Mouse (Mus musculus) liver, postnatal 0 days (tissue): ENCODE measurements around the gene Cbfb. TPM values are rescaled to one million over a fixed set of nuclear protein-coding genes. Genes with fewer than 3 reads are reported as not detected.
"Not testable (repeated sequence)": the region's sequence is repeated elsewhere in the genome, so short reads cannot be mapped to it uniquely, and the experiment has no call there.

ENCODE experiments used
- ATAC-seq: fragments of 200-750 bp; cut with Nextera tagmentation; 2 replicates; pipeline ENCODE4 v1.8.0; 2017; ENCODE audit warnings: mild to moderate bottlenecking, moderate library complexity
- DNase-seq: peaks from one replicate; pipeline ENCODE4 v3.0.0-alpha.2; 2016
- H3K27ac ChIP-seq: fragments of 300-500 bp; sonication (generic); 2 replicates; pipeline ENCODE4 v1.5.1; 2014; ENCODE audit warnings: antibody characterized with exemption, moderate library complexity, mild to moderate bottlenecking, low read depth
- H3K27me3 ChIP-seq: fragments of 300-500 bp; sonication (generic); 2 replicates; pipeline ENCODE4 v1.6.1; 2014; ENCODE audit warnings: low read length, control low read depth, mixed read lengths; ENCODE audit not compliant: insufficient read depth
- H3K36me3 ChIP-seq: fragments of 300-500 bp; sonication (generic); replicated peaks from 2 replicates; pipeline ENCODE4 v1.6.1; 2014; ENCODE audit warnings: mild to moderate bottlenecking, control low read depth, low read length, moderate library complexity, mixed read lengths; ENCODE audit not compliant: insufficient read depth
- H3K4me1 ChIP-seq: fragments of 300-500 bp; sonication (generic); 2 replicates; pipeline ENCODE4 v1.6.1; 2014; ENCODE audit warnings: antibody characterized with exemption, mild to moderate bottlenecking, control low read depth; ENCODE audit not compliant: insufficient read depth
- H3K4me2 ChIP-seq: fragments of 300-500 bp; sonication (generic); 2 replicates; pipeline ENCODE4 v1.6.1; 2014; ENCODE audit warnings: low read depth, mild to moderate bottlenecking, low read length, moderate library complexity, mixed read lengths
- H3K4me3 ChIP-seq: fragments of 300-500 bp; sonication (generic); 2 replicates; pipeline ENCODE4 v1.5.1; 2014; ENCODE audit warnings: low read depth, low read length
- H3K9ac ChIP-seq: fragments of 300-500 bp; sonication (generic); replicated peaks from 2 replicates; pipeline ENCODE4 v1.6.1; 2014; ENCODE audit warnings: mild to moderate bottlenecking, moderate library complexity
- H3K9me3 ChIP-seq: fragments of 300-500 bp; sonication (generic); 2 replicates; pipeline ENCODE4 v1.6.1; 2016; ENCODE audit warnings: mild to moderate bottlenecking, control low read depth, low read length, mixed read lengths
- CTCF ChIP-seq: sonication (generic); IDR thresholded peaks from 2 replicates; pipeline ENCODE4 v1.5.1; 2016; ENCODE audit warnings: antibody characterized with exemption, low read depth
- EP300 ChIP-seq: IDR thresholded peaks from 2 replicates; pipeline ENCODE4 v1.6.1; 2016; ENCODE audit warnings: antibody characterized with exemption, low read depth, mild to moderate bottlenecking
- WGBS: fragments of 180-500 bp; shearing (Covaris S2); extraction: QIAGEN DNeasy Blood & Tissue Kit; methylation state at CpG from one replicate; pipeline ENCODE4 v1.1.7; 2014; ENCODE audit not compliant: insufficient replicate concordance; 5-methylcytosine and 5-hydroxymethylcytosine counted together
- polyA plus RNA-seq: library from polyadenylated mRNA; unstranded; fragments of >200 nt; fragmentation: Nextera tagmentation; extraction: Ambion mirVana; gene quantifications from 2 replicates; pipeline ENCODE4 v1.2.1, GENCODE M21; 2015

Cbfb gene
- polyA plus RNA-seq, 1 experiment from 2014 or later: 10.7 TPM

- no peak for TF ChIP-seq EP300
- no peak for TF ChIP-seq CTCF
- Histone ChIP-seq H3K9me3 (no peaks in the 10 kb centered on the region), H3K36me3 (0 out of 2 replicates have a peak, but pooled peaks cover 2% of the 10 kb centered on the region), H3K27me3 (no peaks in the 10 kb centered on the region), H3K4me3 (peak overlapping the region; percentile 89), H3K4me2 (peak overlapping the region; percentile 85), H3K9ac (peak overlapping the region; percentile 89), H3K4me1 (peaks cover 2% of the 10 kb centered on the region; the same call in 1 of the 2 replicates), H3K27ac (peak overlapping the region; percentile 97)
- no peak for DNase-seq
- 12% methylated on average over 6 of the region's 6 CpGs for WGBS
- no peak for ATAC-seq
These were observed 1.5 kb downstream of the Cbfb start for GRCm38 (mm10) chr8:105172003-105172362.

DNA sequence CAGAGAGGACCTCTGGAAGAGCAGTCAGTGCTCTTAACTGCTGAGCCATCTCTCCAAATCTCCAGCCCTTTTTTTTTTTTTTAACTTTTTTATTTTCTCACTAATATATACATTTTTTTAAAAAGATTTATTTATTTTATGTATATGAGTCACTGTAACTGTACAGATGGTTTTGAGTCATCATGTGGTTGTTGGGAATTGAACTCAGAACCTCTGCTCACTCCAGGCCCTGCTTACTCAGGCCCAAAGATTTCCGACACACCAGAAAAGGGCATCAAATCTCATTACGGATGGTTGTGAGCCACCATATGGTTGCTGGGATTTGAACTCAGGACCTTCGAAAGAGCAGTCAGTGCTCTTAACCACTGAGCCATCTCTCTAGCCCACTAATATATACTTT is 4.8 kb downstream of the Cbfb start:
- H3K9me3 ChIP-seq, H3K27me3 ChIP-seq, H3K4me3 ChIP-seq, H3K9ac ChIP-seq, H3K4me1 ChIP-seq, ATAC-seq, H3K36me3 ChIP-seq, H3K4me2 ChIP-seq, DNase-seq, H3K27ac ChIP-seq: not testable (repeated sequence)
- WGBS: 89% methylated on average over 3 of the region's 3 CpGs

- Histone ChIP-seq H3K27me3 (no peaks in the 10 kb centered on the region), H3K4me3 (no peak overlapping the region), H3K27ac (no peak overlapping the region), H3K36me3 (peaks cover 14% of the 10 kb centered on the region; the same call in 1 of the 2 replicates), H3K9me3 (no peaks in the 10 kb centered on the region), H3K4me2 (no peak overlapping the region), H3K9ac (no peak overlapping the region), H3K4me1 (no peaks in the 10 kb centered on the region)
- TF ChIP-seq EP300 (no peak), CTCF (no peak)
- ATAC-seq: no peak
- 78% methylated on average over 6 of the region's 6 CpGs for WGBS
- DNase-seq: no peak
These were observed 7.8 kb downstream of the Cbfb start for GRCm38 (mm10) chr8:105178211-105178800.

DNA sequence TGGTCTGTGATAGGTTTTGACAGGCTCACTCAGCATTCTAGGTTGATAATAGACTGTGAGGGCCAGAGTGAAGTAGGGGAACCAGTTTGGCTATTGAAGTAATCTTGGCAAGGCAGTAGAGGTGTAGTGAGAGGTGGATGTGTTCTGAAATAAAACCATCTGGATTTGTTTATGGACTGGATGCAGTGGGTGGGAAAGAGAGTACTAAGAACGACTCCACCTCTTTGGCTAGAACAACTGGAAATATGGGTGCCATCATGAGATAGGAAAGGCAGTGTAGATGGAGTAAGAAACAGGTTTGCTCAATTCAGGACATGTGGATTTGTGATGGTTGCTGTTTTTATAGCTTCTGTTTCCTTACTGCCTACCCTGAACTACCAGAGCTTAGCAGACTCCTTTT is 11.7 kb downstream of the Cbfb start:
- ATAC-seq (no peak), DNase-seq (no peak)
- peaks cover 18% of the 10 kb centered on the region for H3K36me3 ChIP-seq
- no peaks in the 10 kb centered on the region for H3K9me3 ChIP-seq
- no peaks in the 10 kb centered on the region for H3K4me1 ChIP-seq
- no peak overlapping the region for H3K4me3 ChIP-seq
- TF ChIP-seq CTCF (no peak), EP300 (no peak)
- H3K27me3 ChIP-seq: no peaks in the 10 kb centered on the region
- WGBS: 80% methylated on average over 1 of the region's 1 CpGs
- H3K9ac ChIP-seq: no peak overlapping the region
- H3K4me2 ChIP-seq: no peak overlapping the region
- no peak overlapping the region for H3K27ac ChIP-seq

- H3K27me3 ChIP-seq: no peaks in the 10 kb centered on the region
- no peak for TF ChIP-seq EP300
- no peak for TF ChIP-seq CTCF
- no peak overlapping the region for H3K27ac ChIP-seq
- ATAC-seq: no peak
- H3K4me3 ChIP-seq: no peak overlapping the region
- 74% methylated on average over 1 of the region's 1 CpGs for WGBS
- peaks cover 3% of the 10 kb centered on the region; the same call in 1 of the 2 replicates for H3K4me1 ChIP-seq
- no peak for DNase-seq
- H3K4me2 ChIP-seq: no peak overlapping the region
- H3K9ac ChIP-seq: no peak overlapping the region
- peaks cover 13% of the 10 kb centered on the region for H3K36me3 ChIP-seq
- no peaks in the 10 kb centered on the region for H3K9me3 ChIP-seq
These were observed 16.1 kb downstream of the Cbfb start for GRCm38 (mm10) chr8:105186467-105187005.

GRCm38 (mm10) chr8:105192182-105192581 is 21.7 kb downstream of the Cbfb start:
- peaks cover 3% of the 10 kb centered on the region; the same call in 1 of the 2 replicates for H3K4me1 ChIP-seq
- 87% methylated on average over 5 of the region's 5 CpGs for WGBS
- no peak overlapping the region for H3K9ac ChIP-seq
- ATAC-seq (no peak), DNase-seq (no peak)
- H3K4me3 ChIP-seq: no peak overlapping the region
- peaks cover 35% of the 10 kb centered on the region for H3K36me3 ChIP-seq
- no peaks in the 10 kb centered on the region for H3K9me3 ChIP-seq
- no peak overlapping the region for H3K4me2 ChIP-seq
- no peak for TF ChIP-seq CTCF
- no peak for TF ChIP-seq EP300
- no peak overlapping the region for H3K27ac ChIP-seq
- no peaks in the 10 kb centered on the region for H3K27me3 ChIP-seq
